Mouse (Mus musculus) lung, postnatal 4 days (tissue): ENCODE results near the gene Ggnbp2.

Experiments
- DNase-seq, 2 experiments: peaks; one replicate each; pipeline ENCODE4 v3.0.0; 2021

Gene Ggnbp2

GRCm38 (mm10) chr11:84822487-84822886 lies 48.1 kb downstream of the Ggnbp2 start:
- no peak for DNase-seq

GRCm38 (mm10) chr11:84821131-84821770 lies 49.4 kb downstream of the Ggnbp2 start:
- DNase-seq, result no peak

- DNase-seq, result peak; percentile 96
Measured at GRCm38 (mm10) chr11:84818961-84819692, 51.5 kb downstream of the Ggnbp2 start, which contains the start of gene Mrm1. Gene Mrm1, minus strand, starts transcription at chr11:84819515.

- peak; percentile 82 to 83 for DNase-seq
Measured at GRCm38 (mm10) chr11:84818085-84818960, 52.3 kb downstream of the Ggnbp2 start.

GRCm38 (mm10) chr11:84817362-84817761 lies 53.3 kb downstream of the Ggnbp2 start:
- DNase-seq, result no peak

GRCm38 (mm10) chr11:84813724-84814510 lies 56.7 kb downstream of the Ggnbp2 start:
- DNase-seq, result peak; percentile 63 to 79

- no peak for DNase-seq
Measured at GRCm38 (mm10) chr11:84804373-84804772, 66.2 kb downstream of the Ggnbp2 start.

- peak; percentile 40 to 73 for DNase-seq
Measured at GRCm38 (mm10) chr11:84797627-84798353, 72.8 kb downstream of the Ggnbp2 start.

GRCm38 (mm10) chr11:84797026-84797425 lies 73.6 kb downstream of the Ggnbp2 start:
- DNase-seq, result no peak

GRCm38 (mm10) chr11:84794496-84795113 lies 76.0 kb downstream of the Ggnbp2 start:
- DNase-seq, result peak; percentile 66 to 71

GRCm38 (mm10) chr11:84793545-84793944 lies 77.1 kb downstream of the Ggnbp2 start:
- DNase-seq, result no peak

- no peak for DNase-seq
Measured at GRCm38 (mm10) chr11:84790383-84790782, 80.2 kb downstream of the Ggnbp2 start.
